Mouse (Mus musculus): ENCODE results near the gene Krtcap3.

DNA sequence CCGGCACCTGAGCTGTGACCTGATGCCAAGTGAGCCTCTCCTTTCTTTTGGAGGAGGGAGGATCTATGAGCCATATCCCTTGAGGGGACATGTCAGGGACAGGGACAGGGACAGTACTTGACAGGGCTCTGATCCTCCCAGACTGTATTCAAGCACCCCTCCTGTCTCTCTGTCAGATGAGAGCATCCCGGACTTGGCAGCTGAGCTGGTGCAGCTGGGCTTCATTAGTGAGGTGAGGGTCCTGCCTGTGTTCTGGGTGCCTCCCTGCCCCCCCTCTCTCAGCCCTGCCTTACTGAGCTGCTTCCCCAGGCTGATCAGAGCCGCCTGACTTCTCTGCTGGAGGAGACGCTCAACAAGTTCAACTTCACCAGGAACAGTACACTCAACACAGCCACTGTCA is 775 bp upstream of the Krtcap3 start:
- TF ChIP-seq POLR2A (IDR thresholded peaks at IDR 0.05; ENCODE audit: low read depth, low read length), result no peak
- no peak for TF ChIP-seq CTCF (IDR thresholded peaks at IDR 0.05; ENCODE audit: extremely low read depth, insufficient read depth, insufficient read length, insufficient replicate concordance)
